9 mouse cellular contexts compared by ENCODE assay signal in the genomic region with DNA sequence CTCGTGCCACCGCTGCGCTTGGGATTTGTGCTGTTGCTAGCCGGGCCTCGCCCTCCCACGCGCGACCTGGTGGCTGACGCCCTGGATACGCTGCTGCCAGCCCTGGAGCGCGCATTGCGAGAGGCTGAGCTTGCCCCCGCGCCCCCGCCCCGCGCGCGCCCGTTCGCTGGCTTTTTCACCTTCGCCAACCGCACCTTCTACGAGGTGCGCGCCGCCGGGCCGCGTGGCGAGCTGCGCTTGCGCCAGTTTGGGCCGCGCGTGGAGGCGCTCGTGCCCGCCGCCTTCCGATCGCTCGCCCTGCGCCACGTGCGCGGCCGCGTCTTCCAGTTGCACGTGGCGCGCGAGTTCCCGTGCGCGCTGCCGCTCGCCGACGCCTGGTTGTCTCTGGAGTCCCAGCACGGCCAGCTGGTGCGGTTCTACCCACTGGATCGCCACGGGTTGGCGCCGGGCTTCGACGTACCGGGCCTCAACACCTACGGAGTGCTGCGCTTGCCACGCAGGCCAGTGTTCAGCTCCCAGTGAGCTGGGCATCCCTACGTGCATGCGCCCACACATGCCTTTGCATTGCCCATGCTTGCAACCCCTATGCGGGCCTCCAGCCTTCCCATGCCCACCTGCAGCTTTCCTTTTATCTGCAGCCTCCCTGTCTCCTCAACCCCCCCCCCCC. TPM values are rescaled to one million over a fixed set of nuclear protein-coding genes. Genes with fewer than 3 reads are reported as not detected.
DNase-seq lines count a peak whose midpoint lies in the region; ATAC-seq and TF ChIP-seq lines count a peak whose summit lies in the region.
"Had no signal": no experiment of that assay in that cellular context is flagged by ENCODE, and none has a peak within 500 bp of the region (broad histone marks: within the 10 kb centered on the region; RNA-seq: fewer than 3 reads in every experiment).

No protein-coding gene starts in this region.

- ATAC-seq in heart, embryonic 11.5 days (replicated peaks; ENCODE audit: insufficient number of reproducible peaks, low FRiP score, low TSS enrichment) = no peak
- peak; percentile 43; the same call in 1 of the 2 replicates for ATAC-seq in embryonic facial prominence, embryonic 13.5 days (ENCODE audit: insufficient number of reproducible peaks, insufficient read depth, low FRiP score, low TSS enrichment, low read depth)
- ATAC-seq in hindbrain, postnatal 0 days = peak; percentile 78
- ATAC-seq in limb, embryonic 13.5 days (ENCODE audit: low FRiP score, low read depth) = peak; percentile 70
- ATAC-seq: Patski had no signal

- DNase-seq in heart, adult 2 months = no peak
- peak; percentile 61 for DNase-seq in R1 (ENCODE audit: low read depth, low spot score)
- peak; percentile 96 for DNase-seq in hindbrain, postnatal 0 days (ENCODE audit: low spot score)
- DNase-seq in retina, postnatal 1 day = peak; percentile 86
- DNase-seq in spleen, adult 12 weeks (ENCODE audit: low spot score) = no peak

- peaks cover 8% of the 10 kb centered on the region for H3K4me1 ChIP-seq in heart, embryonic 11.5 days (ENCODE audit: control insufficient read depth, insufficient read depth, low read length)
- H3K4me1 ChIP-seq in heart, adult 2 months (ENCODE audit: control insufficient read depth, insufficient read depth, low read length) = no peaks in the 10 kb centered on the region
- H3K4me1 ChIP-seq in embryonic facial prominence, embryonic 13.5 days = peaks cover 24% of the 10 kb centered on the region
- H3K4me1 ChIP-seq in hindbrain, postnatal 0 days (ENCODE audit: insufficient read depth, low read length) = peaks cover 6% of the 10 kb centered on the region
- H3K4me1 ChIP-seq in limb, embryonic 13.5 days = peaks cover 11% of the 10 kb centered on the region; the same call in 1 of the 2 replicates

- no peak for TF ChIP-seq CTCF in heart, adult 2 months (IDR thresholded peaks at IDR 0.05)
- TF ChIP-seq CTCF in hindbrain, postnatal 0 days (IDR thresholded peaks at IDR 0.05; ENCODE audit: low read depth) = no peak; the same call in 1 of the 2 replicates

- no peak overlapping the region for H3K27ac ChIP-seq in heart, embryonic 11.5 days (ENCODE audit: low read depth, low read length)
- no peak overlapping the region for H3K27ac ChIP-seq in heart, adult 2 months
- H3K27ac ChIP-seq in embryonic facial prominence, embryonic 13.5 days = no peak overlapping the region
- H3K27ac ChIP-seq in hindbrain, postnatal 0 days = peak overlapping the region; percentile 85
- no peak overlapping the region for H3K27ac ChIP-seq in limb, embryonic 13.5 days

- 2% methylated on average over 74 of the region's 76 CpGs for WGBS in heart, embryonic 11.5 days (ENCODE audit: insufficient replicate concordance)
- WGBS in heart, adult 2 months = 4% methylated on average over 74 of the region's 76 CpGs
- 2% methylated on average over 76 of the region's 76 CpGs for WGBS in embryonic facial prominence, embryonic 13.5 days
- 1% methylated on average over 75 of the region's 76 CpGs for WGBS in hindbrain, postnatal 0 days
- WGBS in limb, embryonic 13.5 days = 3% methylated on average over 76 of the region's 76 CpGs

- peak overlapping the region; percentile 70 for H3K4me2 ChIP-seq in heart, embryonic 11.5 days
- H3K4me2 ChIP-seq in embryonic facial prominence, embryonic 13.5 days = peak overlapping the region; percentile 80
- peak overlapping the region; percentile 73 for H3K4me2 ChIP-seq in hindbrain, postnatal 0 days (ENCODE audit: low read depth, low read length)
- peak overlapping the region; percentile 92 for H3K4me2 ChIP-seq in limb, embryonic 13.5 days (replicated peaks)

- intact Hi-C loops in heart, adult 2 months (cut with DNase I) = no loop called here

- H3K36me3 ChIP-seq in heart, embryonic 11.5 days (ENCODE audit: control insufficient read depth, insufficient read depth, low read length) = no peaks in the 10 kb centered on the region
- H3K36me3 ChIP-seq in heart, adult 2 months (ENCODE audit: control insufficient read depth, insufficient read depth, low read length) = no peaks in the 10 kb centered on the region
- no peaks in the 10 kb centered on the region for H3K36me3 ChIP-seq in embryonic facial prominence, embryonic 13.5 days
- H3K36me3 ChIP-seq in hindbrain, postnatal 0 days (ENCODE audit: insufficient read depth, low read length) = no peaks in the 10 kb centered on the region
- H3K36me3 ChIP-seq in limb, embryonic 13.5 days = no peaks in the 10 kb centered on the region

- TF ChIP-seq EP300 in heart, adult 2 months (IDR thresholded peaks at IDR 0.05; ENCODE audit: insufficient read depth, low read depth, low read length) = no peak

- no peaks in the 10 kb centered on the region for H3K79me2 ChIP-seq in heart, adult 2 months (replicated peaks; ENCODE audit: control insufficient read depth, insufficient read depth, low read length)

- TF ChIP-seq POLR2A in heart, adult 2 months (IDR thresholded peaks at IDR 0.05; ENCODE audit: insufficient read depth, low read depth, low read length) = no peak

- peak overlapping the region; percentile 40 for H3K9ac ChIP-seq in heart, embryonic 11.5 days (ENCODE audit: low read depth, low read length)
- no peak overlapping the region for H3K9ac ChIP-seq in heart, adult 2 months (ENCODE audit: low read depth, low read length)
- H3K9ac ChIP-seq in embryonic facial prominence, embryonic 13.5 days = peak overlapping the region; percentile 75
- peak overlapping the region; percentile 51 for H3K9ac ChIP-seq in hindbrain, postnatal 0 days (replicated peaks; ENCODE audit: low read length)
- peak overlapping the region; percentile 71 for H3K9ac ChIP-seq in limb, embryonic 13.5 days

- H3K4me3 ChIP-seq in heart, embryonic 11.5 days (ENCODE audit: low read depth, low read length) = peak overlapping the region; percentile 41
- no peak overlapping the region for H3K4me3 ChIP-seq in heart, adult 2 months
- peak overlapping the region; percentile 54 for H3K4me3 ChIP-seq in embryonic facial prominence, embryonic 13.5 days
- peak overlapping the region; percentile 46 for H3K4me3 ChIP-seq in hindbrain, postnatal 0 days (ENCODE audit: low read length)
- H3K4me3 ChIP-seq in limb, embryonic 13.5 days = peak overlapping the region; percentile 59

- H3K9me3 ChIP-seq in heart, embryonic 11.5 days (replicated peaks; ENCODE audit: control insufficient read depth, low read length) = no peaks in the 10 kb centered on the region
- H3K9me3 ChIP-seq in embryonic facial prominence, embryonic 13.5 days = no peaks in the 10 kb centered on the region
- H3K9me3 ChIP-seq in hindbrain, postnatal 0 days (ENCODE audit: low read length) = no peaks in the 10 kb centered on the region
- H3K9me3 ChIP-seq in limb, embryonic 13.5 days = peaks cover 9% of the 10 kb centered on the region; the same call in 1 of the 2 replicates

- H3K27me3 ChIP-seq in heart, embryonic 11.5 days (ENCODE audit: control insufficient read depth, insufficient read depth, low read length) = peaks cover 39% of the 10 kb centered on the region
- H3K27me3 ChIP-seq in heart, adult 2 months (ENCODE audit: control insufficient read depth, insufficient read depth, low read length) = peaks cover 8% of the 10 kb centered on the region
- H3K27me3 ChIP-seq in embryonic facial prominence, embryonic 13.5 days = peaks cover 46% of the 10 kb centered on the region
- H3K27me3 ChIP-seq in hindbrain, postnatal 0 days (ENCODE audit: insufficient read depth, low read length) = no peaks in the 10 kb centered on the region
- peaks cover 52% of the 10 kb centered on the region for H3K27me3 ChIP-seq in limb, embryonic 13.5 days

RNA-seq across cellular contexts. Expression of gene Lactbl1, which starts 15.3 kb away (rescaled TPM):
- not detected in 2 replicates for polyA plus RNA-seq in heart, embryonic 11.5 days (2014; fragmentation: Nextera tagmentation; extraction: Ambion mirVana)
- total RNA-seq in heart, adult 2 months (2021) = not detected
- polyA plus RNA-seq in heart, adult 2 months (2012; rRNA removed) = 0.08 and 0.18 TPM in 2 replicates
- polyA plus RNA-seq in embryonic facial prominence, embryonic 13.5 days (2015; fragmentation: Nextera tagmentation; extraction: Ambion mirVana) = not detected in 2 replicates
- 0.42 TPM in 1 of 2 replicates, not detected in the other for total RNA-seq in hindbrain, postnatal 0 days (2014; rRNA removed)
- polyA plus RNA-seq in hindbrain, postnatal 0 days (2015; fragmentation: Nextera tagmentation; extraction: Ambion mirVana) = 0.06 TPM in 2 replicates
- polyA plus RNA-seq in limb, embryonic 13.5 days (2015; fragmentation: Nextera tagmentation; extraction: Ambion mirVana) = 0.05 TPM in 1 of 2 replicates, not detected in the other
- polyA plus RNA-seq: Patski had no signal

RNA-seq across cellular contexts. Expression of gene Tex46, which starts 27.5 kb away (rescaled TPM):
- polyA plus RNA-seq in heart, embryonic 11.5 days (2014; fragmentation: Nextera tagmentation; extraction: Ambion mirVana) = not detected in 2 replicates
- total RNA-seq in heart, adult 2 months (2021) = not detected
- not detected in 2 replicates for polyA plus RNA-seq in heart, adult 2 months (2012; rRNA removed)
- not detected in 2 replicates for polyA plus RNA-seq in embryonic facial prominence, embryonic 13.5 days (2015; fragmentation: Nextera tagmentation; extraction: Ambion mirVana)
- total RNA-seq in hindbrain, postnatal 0 days (2014; rRNA removed) = not detected in 2 replicates
- polyA plus RNA-seq in hindbrain, postnatal 0 days (2015; fragmentation: Nextera tagmentation; extraction: Ambion mirVana) = not detected in 2 replicates
- polyA plus RNA-seq in limb, embryonic 13.5 days (2015; fragmentation: Nextera tagmentation; extraction: Ambion mirVana) = not detected in 2 replicates
- polyA plus RNA-seq: Patski had no signal

RNA-seq across cellular contexts. Expression of gene Kdm1a, which starts 35.2 kb away (rescaled TPM):
- polyA plus RNA-seq in heart, embryonic 11.5 days (2014; fragmentation: Nextera tagmentation; extraction: Ambion mirVana) = 38.9 and 41.1 TPM in 2 replicates
- 10 to 100 TPM; 27.0 to 27.1 TPM for total RNA-seq in heart, adult 2 months (2021)
- polyA plus RNA-seq in heart, adult 2 months (2012; rRNA removed) = 18.7 and 28.1 TPM in 2 replicates
- 48.4 and 49.2 TPM in 2 replicates for polyA plus RNA-seq in embryonic facial prominence, embryonic 13.5 days (2015; fragmentation: Nextera tagmentation; extraction: Ambion mirVana)
- 121 and 123 TPM in 2 replicates for total RNA-seq in hindbrain, postnatal 0 days (2014; rRNA removed)
- polyA plus RNA-seq in hindbrain, postnatal 0 days (2015; fragmentation: Nextera tagmentation; extraction: Ambion mirVana) = 41.2 and 44.8 TPM in 2 replicates
- 46.5 and 46.9 TPM in 2 replicates for polyA plus RNA-seq in limb, embryonic 13.5 days (2015; fragmentation: Nextera tagmentation; extraction: Ambion mirVana)

Comparison
In these comparisons a context has a peak if more than half of its experiments do, and no peak if none do; other contexts are left out.
1. DNase-seq: peak in R1 (single experiment), hindbrain, postnatal 0 days (single experiment) and retina, postnatal 1 day (single experiment); none in heart, adult 2 months (0 of 2) and spleen, adult 12 weeks (single experiment).
2. Peak in every context shown above with its lines, with median percentiles within 50 percentile points of each other: H3K4me2 ChIP-seq.